Mouse (Mus musculus): ENCODE results near the gene Phtf2. TPM values are rescaled to one million over a fixed set of nuclear protein-coding genes. Genes with fewer than 3 reads are reported as not detected.

The Phtf2 gene
- 10 to 100 TPM in 1 of 2 experiments, 1 to 10 TPM in 1; 8.2 to 11.1 TPM for total RNA-seq (2021)
- long read RNA-seq, experiment 1, full-length matches to known transcripts, result 9 of 10 reads
- long read RNA-seq, experiment 1, partial matches to known transcripts, result 0 of 10 reads
- long read RNA-seq, experiment 1, other reads (novel, unspliced or antisense), result 1 of 10 reads
- long read RNA-seq, experiment 2, full-length matches to known transcripts, result 6 of 8 reads
- long read RNA-seq, experiment 2, partial matches to known transcripts, result 0 of 8 reads
- long read RNA-seq, experiment 2, other reads (novel, unspliced or antisense), result 2 of 8 reads

DNA sequence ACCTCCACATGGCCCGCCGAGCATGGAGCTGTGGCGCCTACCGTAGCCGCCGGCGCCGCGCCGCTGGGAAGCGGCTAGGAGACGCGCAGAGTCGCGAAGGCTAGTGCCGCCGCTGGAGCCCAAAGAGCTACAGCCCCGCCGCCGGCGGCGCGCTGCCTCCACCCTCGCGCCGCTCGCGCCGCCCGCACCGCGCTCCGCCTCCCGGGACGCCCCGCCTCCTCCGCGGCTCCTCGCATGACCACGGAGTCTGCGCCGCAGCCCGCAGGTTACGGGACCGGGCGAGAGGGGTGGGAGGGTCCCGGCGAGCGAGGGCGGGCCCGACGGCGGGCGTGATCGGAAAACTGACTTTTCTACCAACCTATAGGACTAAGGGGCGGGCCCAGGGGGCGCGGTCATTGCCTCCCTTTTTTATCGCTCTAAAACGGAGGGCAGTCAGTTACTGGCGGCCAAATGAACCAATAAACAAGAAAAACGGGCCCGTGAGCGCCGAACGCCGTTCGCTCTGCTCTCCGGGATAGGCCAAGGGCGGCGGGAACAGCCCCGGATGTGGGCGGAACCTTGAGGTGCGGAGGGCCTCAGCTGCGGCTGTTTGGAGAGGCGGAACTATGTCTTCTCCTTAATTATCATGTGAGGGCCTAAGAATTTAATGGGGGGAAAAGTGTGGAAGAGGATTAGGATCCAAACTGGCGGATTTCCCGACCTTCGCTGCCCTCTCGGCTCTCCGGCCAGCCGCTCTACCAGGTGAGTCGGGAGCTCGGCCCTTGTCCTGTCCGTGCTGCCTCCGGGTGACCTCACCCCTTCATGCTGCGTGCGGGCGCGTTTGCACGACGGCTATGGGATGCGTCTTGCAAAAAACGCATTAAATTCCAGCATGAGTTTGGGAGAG is at the start of gene Phtf2, which contains the start of gene Tmem60:
Phtf2 (minus strand) TSS at position 210 of the 886 bp plus-strand sequence.
Tmem60 (plus strand) TSS at position 277 of the 886 bp plus-strand sequence.
- DNase-seq (ENCODE audit: low spot score in 2 of 2), result peak; percentile 96 to 97

DNA sequence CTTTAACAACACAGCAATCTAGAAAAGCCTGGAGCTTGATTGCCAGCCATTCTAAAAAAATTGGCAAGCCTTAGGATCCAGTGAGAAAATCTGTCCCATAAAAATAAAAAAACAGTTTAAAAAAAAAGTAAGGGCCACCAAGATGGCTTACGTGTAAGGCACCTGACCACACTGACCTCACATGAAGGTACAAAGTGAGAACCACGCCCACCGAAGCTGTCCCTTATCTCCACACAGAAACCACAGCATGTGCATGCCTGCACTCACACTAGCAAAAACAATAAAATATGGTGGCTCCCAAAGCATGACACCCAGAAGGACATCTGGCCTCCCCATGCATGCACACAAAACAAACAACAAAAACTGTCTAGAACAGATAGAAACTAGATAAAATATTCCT is 49.4 kb upstream of the Phtf2 start:
- DNase-seq (ENCODE audit: low spot score in 2 of 2), result no peak

DNA sequence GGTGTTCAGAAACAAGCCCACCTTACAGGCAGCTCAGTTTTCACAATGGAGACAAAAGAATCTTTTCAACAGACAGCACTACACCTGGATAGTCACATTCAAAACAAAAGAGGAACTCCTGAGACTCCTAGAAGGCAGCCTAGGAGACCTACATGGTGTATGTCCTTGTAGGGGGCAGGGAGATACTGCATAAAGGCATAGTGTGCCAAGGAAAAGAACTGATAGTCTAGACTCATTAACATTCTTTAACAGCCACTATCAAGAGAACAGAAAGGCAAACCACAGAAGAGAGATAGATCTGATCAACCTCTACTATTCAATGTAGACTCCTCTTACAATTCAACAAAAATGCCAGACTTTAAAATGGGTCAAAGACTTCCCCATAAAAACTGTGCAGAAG is 48.5 kb upstream of the Phtf2 start:
- DNase-seq (ENCODE audit: low spot score in 2 of 2), result no peak

DNA sequence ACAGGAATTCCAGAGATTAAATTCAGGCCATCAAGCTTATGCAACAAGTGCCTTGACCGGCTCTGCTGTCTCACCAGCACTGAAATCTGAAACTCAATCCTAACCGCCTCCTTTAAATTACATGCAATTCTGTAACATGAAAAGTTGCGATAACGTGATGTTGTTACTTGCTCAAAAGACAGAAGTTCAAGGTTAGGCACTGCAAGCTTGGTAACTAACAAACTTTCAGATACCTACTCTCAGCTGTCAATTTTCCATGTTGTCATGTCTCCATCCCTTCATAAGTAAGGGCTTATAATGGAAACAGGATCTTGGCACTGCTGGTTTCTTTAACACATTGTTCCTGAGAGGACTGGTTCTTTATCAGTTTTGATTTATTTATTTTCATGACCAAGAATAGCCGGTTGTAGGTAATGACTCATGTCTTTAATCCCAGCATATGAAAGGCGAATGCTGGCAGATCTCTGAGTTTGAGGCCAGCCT is 47.8 kb upstream of the Phtf2 start:
- no peak for DNase-seq (ENCODE audit: low spot score in 2 of 2)

DNA sequence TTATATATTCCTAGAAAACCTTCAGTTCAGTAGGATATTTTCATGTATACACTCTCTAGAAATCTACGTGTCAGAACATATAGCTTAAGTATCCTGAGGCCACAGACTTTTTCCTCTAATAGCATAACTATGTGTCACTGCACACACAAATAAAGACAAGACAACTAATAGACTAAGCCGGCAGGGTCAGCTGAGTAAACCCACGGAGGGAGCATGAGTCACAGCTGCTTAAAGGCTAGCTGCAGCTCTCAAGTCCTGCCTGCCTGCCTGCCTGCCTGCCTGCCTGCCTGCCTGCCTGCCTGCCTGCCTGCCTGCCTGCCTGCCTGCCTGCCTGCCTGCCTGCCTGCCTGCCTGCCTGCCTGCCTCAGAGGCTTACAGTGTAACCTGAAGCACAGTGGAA is 43.5 kb upstream of the Phtf2 start:
- no peak for DNase-seq (ENCODE audit: low spot score in 2 of 2)

DNA sequence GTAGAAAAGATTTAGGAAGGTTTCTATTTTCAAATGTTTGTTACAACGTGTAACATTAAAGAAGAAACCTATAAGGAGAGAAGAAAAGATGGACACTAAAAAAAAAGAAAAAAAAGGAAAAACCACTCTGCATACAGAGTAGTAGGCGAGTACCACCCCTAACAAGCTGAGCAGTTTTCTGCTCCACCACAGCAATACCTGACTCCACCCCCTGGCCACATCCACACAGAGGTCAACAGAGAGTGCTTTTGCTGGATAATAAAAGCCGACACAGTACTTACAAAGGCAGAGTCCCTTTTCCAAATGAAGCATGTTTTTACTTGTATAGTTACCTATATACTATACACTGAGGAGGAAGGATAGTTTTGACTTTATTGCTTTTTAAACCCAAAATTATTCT is 42.7 kb upstream of the Phtf2 start:
- no peak for DNase-seq (ENCODE audit: low spot score in 2 of 2)

DNA sequence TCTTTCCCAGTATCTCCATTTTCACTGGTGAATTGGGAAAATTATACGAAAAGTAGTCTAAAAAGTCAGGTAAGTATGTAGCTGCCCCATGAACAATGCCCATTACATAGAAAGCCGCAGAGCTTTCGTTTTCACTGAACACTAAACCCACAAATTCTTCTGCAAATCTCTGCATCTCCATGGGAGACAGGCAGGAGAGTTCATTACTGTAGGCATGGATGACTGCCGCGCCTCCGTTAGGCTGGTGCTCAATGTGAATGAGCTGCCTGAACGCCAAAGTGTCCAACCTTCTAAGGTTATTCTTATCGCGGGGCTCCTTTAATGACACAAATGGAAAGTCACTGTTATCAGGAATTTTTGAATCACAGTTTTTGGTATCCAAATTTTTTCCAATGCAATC is 37.6 kb upstream of the Phtf2 start:
- no peak for DNase-seq (ENCODE audit: low spot score in 2 of 2)

DNA sequence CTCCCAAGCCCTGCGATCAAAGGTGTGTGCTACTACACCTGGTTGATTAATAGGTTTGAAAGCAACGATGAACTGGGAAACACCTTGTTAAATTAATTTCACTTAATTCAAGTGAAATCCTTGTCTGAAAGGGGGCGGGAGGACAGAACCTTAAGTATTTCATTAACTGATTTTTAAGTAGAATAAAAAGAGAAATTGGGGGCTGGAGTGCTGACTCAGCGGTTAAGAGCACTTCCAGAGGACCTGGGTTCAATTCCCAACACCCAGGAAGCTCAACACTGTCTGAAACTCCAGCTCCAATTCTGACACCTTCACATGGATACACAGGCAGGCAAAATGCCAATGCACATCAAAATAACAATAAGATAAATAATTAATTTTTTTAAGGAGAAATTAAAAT is 37.0 kb upstream of the Phtf2 start:
- no peak for DNase-seq (ENCODE audit: low spot score in 2 of 2)

DNA sequence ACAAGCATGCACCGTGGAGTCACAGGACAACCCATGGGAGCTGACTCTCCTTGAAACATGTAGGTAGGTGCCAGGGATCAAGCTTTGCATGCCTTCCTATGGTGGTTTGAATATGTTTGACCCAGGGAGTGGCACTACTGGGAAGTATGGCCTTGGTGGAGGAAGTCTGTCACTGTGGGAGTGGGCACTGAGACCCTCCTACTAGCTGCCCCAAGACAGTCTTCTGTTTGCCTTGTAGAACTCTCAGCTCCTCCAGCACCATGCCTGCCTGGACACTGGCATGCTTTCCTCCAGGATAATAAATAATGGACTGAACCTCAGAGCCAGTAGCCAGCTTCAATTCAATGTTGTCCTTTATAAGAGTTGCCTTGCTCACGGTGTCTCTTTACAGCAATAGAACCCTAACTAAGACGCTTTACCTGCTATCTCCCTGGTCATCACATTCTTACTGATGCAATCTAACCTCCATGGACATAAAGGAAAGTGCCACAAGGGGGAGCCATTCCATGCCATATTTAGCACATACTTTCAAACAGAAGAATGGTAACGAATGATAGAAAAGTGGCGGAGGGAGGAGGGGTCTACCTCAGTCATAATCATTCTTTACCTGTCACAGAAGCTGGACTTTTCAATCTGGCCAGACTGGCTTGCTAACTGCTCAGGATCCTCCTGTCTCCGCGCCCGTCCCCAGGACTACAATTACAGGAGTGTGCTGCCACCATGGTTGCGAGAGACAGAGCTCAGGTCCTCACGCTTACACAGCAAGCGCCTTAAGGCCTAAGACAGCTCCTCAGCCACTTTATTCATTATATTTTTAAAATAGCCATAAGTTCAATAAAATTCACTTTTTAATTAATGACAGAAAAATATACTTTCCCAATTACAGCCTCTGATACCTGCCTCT is 31.7 kb upstream of the Phtf2 start:
- DNase-seq (ENCODE audit: low spot score in 2 of 2), result peak; percentile 65 to 69

DNA sequence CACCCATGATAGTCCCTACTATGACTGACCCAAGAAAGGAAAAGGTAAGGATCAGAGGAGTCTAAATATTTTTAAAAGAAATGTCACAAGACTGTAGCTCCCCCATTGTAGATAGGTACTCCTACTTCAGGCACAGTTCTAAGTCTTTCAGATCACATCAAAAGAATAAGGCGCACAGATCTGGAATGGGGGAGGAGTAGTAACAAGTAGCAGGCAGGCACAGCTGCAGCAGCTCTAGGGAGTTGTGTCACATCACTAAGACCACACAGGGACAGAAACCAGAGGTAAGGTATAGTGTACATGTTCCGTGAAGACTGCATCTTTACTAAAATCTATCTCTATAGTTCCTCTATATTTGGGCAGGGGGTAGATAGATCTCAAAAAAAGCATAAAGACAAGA is 29.8 kb upstream of the Phtf2 start:
- DNase-seq (ENCODE audit: low spot score in 2 of 2), result no peak

DNA sequence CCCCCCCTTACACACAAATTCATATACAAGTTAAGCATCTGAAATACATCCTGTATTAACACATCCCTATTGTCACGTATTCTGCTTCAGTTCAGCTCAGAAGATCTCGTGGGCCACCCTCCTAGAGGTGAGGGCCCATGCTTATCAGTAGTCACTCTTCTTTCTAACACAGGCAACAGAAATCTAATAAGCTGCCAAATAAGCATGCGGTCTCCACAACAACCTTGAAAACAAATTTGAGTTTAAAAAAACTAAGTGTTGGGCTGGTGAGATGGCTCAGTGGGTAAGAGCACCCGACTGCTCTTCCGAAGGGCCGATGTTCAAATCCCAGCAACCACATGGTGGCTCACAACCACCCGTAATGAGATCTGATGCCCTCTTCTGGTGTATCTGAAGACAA is 24.3 kb upstream of the Phtf2 start:
- no peak for DNase-seq (ENCODE audit: low spot score in 2 of 2)

DNA sequence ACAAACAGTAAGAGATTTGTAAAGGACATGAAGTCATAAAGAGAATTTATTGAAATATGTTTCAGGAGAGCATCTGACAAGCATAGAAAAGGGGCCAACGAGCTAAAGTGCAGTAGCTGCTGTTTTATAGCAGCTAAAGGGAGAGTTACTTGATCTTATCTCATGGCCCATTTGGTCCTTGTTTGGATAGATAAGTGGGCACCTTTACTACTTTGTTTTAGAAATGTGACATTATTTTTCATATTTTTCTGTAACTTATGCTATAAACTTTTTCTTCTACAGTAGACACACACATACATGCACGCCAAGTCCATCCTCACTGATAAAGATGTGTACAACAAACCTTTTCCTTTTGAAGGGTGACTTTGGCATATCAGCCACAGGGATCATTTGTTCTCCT is 23.5 kb upstream of the Phtf2 start:
- DNase-seq (ENCODE audit: low spot score in 2 of 2), result no peak

DNA sequence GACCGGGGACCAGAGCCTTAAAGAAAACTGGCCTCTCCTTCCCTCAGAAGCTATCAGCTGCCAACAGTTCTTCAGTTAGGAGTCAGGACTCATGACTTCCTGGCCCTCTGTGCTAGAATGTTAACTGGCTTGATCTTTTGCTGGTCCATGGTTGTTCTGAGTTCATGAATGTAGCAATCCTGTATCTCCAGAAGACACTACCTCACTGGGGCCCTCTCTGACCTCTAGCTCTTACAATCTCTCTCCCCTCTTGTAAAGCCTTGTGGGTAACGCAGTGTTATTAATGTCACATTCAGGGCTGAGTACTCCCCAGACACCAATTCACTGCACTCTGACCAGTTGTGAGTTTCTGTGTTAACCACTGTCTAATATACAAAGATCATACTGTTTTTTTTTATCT is 22.7 kb upstream of the Phtf2 start:
- no peak for DNase-seq (ENCODE audit: low spot score in 2 of 2)

DNA sequence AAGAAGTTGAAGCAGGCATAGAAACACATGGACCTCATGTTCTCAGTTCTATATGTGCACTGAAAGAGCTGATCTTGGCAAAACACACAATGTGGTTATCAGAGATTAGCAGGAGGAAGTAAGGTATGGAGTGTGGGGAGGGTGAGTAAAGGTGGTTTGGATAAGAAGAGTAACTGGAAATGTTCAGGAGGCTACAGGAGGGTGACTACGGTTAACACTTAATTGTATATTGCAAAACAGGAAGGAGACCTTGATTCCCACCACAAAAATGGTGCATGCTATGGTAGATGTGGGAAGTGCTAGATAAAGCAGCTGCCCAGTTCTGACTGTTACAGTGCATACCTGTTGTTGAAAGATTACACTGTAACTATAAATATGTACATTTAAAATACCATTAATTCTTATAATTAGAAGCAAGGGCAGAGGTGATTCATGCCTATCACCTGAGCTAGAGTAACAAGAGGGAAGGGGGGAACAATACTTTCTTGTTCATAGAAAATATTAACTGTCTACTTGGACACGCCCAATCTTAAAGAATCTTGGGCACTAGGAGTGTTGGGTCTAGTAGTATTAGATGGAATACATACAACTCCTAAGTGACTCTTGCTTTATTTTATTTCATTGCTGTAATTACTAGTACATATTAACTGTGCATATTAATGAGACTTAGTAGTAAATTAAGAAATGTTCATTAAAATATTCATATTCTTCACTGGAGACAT is 15.7 kb upstream of the Phtf2 start:
- DNase-seq (ENCODE audit: low spot score in 2 of 2), result no peak

DNA sequence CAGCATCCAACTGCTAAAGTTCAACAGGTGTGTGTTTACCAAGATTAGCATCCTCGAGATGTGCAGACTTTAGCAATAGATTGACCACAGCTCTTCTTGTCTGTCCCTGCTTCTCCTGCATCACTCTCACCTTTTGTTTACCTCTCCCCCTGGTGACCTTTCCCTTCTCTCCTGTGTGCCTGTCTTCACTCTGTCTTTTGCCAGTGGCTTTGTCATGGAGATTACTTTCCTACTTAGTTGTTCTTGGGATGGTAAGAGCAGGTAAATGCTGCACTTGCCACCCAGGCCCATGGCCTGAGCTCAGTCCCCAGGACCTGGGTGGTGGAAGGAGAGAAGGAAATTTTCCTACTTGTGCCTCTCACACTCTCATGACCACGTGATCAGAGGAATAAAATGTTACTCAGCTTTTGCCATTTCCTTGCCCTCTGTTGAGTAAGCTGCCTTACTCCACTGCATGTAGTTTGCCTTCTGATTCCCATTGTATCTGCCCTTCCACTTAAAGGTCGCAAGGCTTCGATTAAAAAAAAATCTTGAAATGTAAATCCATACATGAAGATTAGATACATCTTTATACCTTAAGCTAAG is 2.2 kb upstream of the Phtf2 start:
- DNase-seq (ENCODE audit: low spot score in 2 of 2), result no peak

DNA sequence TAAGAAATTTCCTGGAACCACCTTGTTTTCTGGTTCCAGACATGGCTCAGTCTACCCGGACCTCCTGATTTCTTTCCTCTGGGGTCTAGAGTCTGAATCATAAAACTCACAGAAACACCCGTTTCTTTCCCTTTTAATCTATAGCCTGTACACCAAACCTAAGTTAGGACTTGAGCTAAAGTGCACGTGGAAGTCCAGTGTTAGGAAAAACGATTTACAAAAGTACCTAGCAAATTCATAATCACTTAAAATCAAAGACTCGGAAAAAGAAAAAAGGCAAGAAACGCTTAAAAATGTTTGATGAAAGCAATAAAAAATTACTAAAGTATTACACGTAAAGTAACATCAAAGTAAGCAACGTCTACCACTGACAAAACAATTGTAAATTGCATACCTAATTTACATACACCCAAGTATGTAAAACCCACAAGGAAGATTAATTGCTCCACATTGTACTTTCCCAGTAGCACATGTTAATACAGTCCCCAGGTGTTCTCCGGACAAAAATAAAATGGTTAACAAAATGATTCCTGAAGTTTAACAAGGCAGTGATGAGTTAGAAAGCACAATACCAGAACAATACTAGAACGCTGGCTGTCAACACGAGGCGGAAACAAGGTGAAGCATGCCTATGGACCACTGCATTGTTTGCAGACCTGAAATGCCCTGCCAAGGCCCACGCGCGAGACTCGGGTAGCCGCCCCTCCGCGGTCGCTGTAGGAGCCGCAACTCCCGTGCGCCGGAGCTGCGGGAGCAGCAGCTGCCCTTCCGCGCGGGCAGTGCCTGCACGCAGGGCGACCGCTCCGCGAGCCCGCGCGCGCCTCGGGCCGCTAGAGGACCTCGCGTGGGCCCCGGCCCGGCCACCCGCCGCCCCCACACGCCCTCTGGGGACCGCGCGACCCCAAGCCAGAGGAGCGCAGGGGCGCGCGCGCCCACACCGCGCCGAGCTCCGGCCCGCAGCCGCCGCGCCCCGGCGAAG is 838 bp downstream of the Phtf2 start:
- peak; percentile 53 to 58 for DNase-seq (ENCODE audit: low spot score in 2 of 2)

DNA sequence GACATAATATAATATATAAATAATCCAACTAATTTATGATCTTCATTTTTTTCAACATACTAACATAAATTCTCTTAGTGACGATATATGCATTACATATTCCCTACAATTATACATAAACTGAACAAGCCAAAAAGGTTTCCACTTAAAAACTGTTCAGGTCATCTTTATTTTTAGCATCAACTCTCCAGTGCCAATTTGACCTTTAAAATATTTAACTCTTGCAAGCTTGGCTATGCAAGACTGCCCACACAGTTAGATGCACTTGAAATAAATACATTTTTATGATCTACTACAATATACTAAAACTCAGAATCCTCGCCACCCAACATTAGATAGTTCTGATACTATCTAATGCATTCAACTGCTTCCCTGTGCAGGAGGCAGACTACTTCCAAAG is 1.5 kb downstream of the Phtf2 start:
- no peak for DNase-seq (ENCODE audit: low spot score in 2 of 2)

DNA sequence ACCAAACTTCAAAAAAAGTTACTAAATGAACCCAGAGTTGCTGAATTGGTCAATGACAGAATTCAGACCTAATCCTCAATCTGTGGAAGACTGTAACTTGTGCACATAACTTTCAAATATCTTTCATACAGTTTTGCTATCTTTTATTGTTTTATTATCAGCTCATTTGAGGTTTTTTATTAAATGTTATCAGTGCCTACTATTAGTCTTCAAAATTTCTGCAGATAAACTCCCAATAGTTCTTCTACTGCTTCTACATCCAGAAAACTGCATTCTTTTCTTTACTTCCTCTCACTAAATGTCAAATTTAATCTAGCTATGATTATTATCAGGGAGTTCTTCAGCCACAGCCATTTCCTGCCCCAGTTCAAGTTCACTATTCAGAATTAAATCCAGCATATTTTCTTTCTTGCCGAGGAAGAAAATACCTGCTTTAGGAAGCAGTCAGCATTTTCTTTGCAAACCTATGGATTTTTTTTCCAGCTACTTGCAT is 4.9 kb downstream of the Phtf2 start:
- no peak for DNase-seq (ENCODE audit: low spot score in 2 of 2)

DNA sequence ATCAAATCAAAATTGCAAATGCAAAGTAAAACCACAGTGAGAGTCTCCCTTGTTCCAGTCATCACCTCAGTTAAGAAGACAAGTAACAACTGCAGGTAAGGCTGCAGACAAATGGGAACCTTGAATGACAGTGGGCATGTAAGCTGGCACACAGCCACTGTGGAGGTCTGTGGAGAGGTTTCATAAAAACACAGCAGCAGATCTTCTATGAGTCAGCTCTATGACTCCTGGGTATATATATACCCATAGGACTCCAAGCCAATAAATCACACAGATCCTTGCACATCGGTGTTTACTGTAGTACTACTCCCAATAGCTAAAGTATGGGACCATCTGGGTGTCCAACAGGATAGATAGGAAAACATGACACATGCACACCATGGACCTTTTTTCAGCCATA is 8.8 kb downstream of the Phtf2 start:
- no peak for DNase-seq (ENCODE audit: low spot score in 2 of 2)

All from adrenal gland, adult 18-20 months (tissue).